Mouse (Mus musculus): ENCODE measurements around the gene Naglu. TPM values are rescaled to one million over a fixed set of nuclear protein-coding genes. Genes with fewer than 3 reads are reported as not detected.

Naglu gene
- total and polyA plus RNA-seq, 2 experiments from 2014 or later: 12.6 to 14.9 TPM

DNA sequence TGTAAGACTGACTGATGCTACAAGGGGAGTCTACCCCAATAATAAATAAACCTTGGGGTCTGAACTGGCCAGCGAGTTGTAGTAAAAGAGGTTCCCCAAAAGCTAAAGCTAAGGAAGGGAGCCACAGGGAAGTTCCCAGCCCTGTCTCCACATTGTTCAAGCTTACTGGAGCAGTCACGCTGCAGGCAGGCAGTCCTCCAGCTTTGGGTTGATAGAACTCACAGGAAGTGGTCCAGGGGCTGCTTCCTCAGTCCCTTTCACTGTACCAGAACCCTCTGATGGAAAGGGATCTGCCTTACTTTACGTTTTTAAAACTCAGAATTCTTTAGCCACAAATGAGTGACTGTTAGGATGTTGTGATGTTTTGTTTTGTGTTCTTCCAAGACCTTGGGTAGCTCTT, 22.3 kb upstream of the Naglu start:
- no peak for ATAC-seq
- peaks cover 93% of the 10 kb centered on the region for H3K36me3 ChIP-seq (ENCODE audit: insufficient read depth)
- WGBS: 89% methylated on average over 3 of the region's 3 CpGs

DNA sequence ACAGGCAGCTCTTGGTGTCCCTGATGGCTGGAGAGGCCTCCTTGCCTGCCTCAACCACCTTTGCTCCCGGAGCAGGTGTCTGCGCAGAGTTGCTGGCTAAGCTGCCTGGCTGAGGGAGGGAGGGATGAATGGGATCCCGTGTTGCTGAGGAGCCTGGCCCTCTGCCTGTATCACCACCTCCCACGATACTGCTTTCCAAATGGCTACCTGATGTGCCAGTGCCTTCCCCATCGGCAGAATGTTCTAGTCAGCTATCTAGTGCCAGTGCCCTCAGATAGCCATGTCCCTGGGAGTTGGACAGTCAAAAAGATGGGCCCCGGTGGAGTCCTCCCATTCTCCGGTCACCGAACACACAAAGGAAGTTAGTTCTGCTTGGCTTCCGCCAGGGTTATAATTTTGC, 19.5 kb upstream of the Naglu start:
- TF ChIP-seq CTCF (IDR thresholded peaks at IDR 0.05; ENCODE audit: low read depth): no peak
- Histone ChIP-seq H3K27ac (ENCODE audit: low read depth, low read length) (no peak overlapping the region), H3K4me1 (ENCODE audit: insufficient read depth) (no peaks in the 10 kb centered on the region), H3K4me2 (ENCODE audit: low read depth) (no peak overlapping the region), H3K36me3 (ENCODE audit: insufficient read depth) (peaks cover 88% of the 10 kb centered on the region), H3K4me3 (ENCODE audit: low read depth, low read length) (no peak overlapping the region), H3K9ac (no peak overlapping the region), H3K9me3 (ENCODE audit: low read length) (no peaks in the 10 kb centered on the region), H3K27me3 (ENCODE audit: insufficient read depth, low read length) (no peaks in the 10 kb centered on the region)
- WGBS: 82% methylated on average over 9 of the region's 9 CpGs
- no peak for ATAC-seq
- no peak for DNase-seq

More for the DNA sequence above, 22.3 kb upstream of the Naglu start:
- no peak overlapping the region for H3K4me2 ChIP-seq (ENCODE audit: low read depth)
- H3K9ac ChIP-seq: no peak overlapping the region
- no peaks in the 10 kb centered on the region for H3K9me3 ChIP-seq (ENCODE audit: low read length)
- no peak overlapping the region for H3K27ac ChIP-seq (ENCODE audit: low read depth, low read length)
- DNase-seq: no peak
- H3K27me3 ChIP-seq (ENCODE audit: insufficient read depth, low read length): no peaks in the 10 kb centered on the region
- no peak for TF ChIP-seq CTCF (IDR thresholded peaks at IDR 0.05; ENCODE audit: low read depth)
- no peak overlapping the region for H3K4me3 ChIP-seq (ENCODE audit: low read depth, low read length)
- H3K4me1 ChIP-seq (ENCODE audit: insufficient read depth): no peaks in the 10 kb centered on the region

DNA sequence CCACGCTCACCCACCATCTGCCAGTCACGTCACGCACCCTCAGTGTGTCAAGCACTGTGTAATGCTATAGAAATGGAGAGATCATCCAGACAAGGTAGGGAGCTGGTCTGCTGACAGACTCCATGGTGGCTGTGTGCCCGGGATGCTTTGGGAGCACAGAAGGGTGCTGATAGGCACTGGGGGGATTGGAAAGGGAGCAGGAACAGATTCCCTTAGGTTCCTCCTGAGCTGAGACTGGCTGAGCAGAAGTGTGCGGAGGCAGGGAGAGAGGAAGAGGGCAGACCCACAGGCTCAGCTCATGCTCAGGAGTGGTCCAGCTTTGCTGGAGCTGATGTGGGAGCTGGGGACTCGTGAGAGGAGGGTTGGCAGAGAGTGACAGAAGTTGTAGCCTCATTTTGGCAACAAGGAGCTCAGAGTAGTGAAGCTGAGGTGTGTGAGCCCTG, 18.7 kb upstream of the Naglu start:
- no peaks in the 10 kb centered on the region for H3K4me1 ChIP-seq (ENCODE audit: insufficient read depth)
- no peak for TF ChIP-seq CTCF (IDR thresholded peaks at IDR 0.05; ENCODE audit: low read depth)
- H3K27me3 ChIP-seq (ENCODE audit: insufficient read depth, low read length): no peaks in the 10 kb centered on the region
- H3K36me3 ChIP-seq (ENCODE audit: insufficient read depth): peaks cover 88% of the 10 kb centered on the region
- no peak overlapping the region for H3K4me3 ChIP-seq (ENCODE audit: low read depth, low read length)
- H3K9me3 ChIP-seq (ENCODE audit: low read length): no peaks in the 10 kb centered on the region
- 81% methylated on average over 6 of the region's 6 CpGs for WGBS
- DNase-seq (no peak), ATAC-seq (no peak)
- H3K9ac ChIP-seq: no peak overlapping the region
- H3K4me2 ChIP-seq (ENCODE audit: low read depth): no peak overlapping the region
- no peak overlapping the region for H3K27ac ChIP-seq (ENCODE audit: low read depth, low read length)

GRCm38 (mm10) chr11:101051617-101052016, 18.2 kb upstream of the Naglu start:
- no peak for ATAC-seq
- 79% methylated on average over 8 of the region's 8 CpGs for WGBS

DNA sequence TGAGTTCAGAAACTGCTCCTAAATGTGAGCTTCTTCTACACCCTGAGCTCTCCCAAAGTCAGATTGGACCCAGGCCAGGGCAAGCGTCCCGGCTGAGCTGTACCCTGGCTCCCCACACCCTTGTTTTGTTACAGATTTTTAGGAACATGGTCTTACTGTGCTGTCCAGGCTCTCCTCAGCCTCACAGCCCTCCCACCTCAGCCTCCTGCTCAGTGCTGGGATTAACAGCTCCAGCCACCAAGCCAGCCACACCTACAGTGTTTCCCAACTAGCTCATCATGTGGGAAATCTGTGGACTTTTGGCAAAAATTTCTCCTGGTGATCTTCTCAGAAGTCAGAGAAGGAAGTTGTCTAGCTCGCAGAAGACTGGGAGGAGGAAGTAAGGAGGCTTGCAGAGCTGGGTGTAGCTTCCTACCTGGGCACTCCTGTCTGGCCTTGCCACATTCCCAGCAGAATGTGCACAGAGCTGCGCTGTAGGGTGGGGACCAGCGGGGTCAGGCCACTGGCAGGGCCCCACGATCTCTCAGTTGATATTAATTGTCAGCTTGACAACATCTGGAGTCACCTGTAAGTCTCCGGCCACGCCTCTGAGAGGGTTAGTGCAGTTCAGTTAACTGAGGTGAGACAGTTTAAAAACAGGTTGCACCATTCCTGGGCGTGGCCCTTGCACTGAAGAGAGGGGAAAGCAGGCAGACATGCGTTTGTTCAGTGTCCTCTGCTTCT, 16.9 kb upstream of the Naglu start:
- H3K9me3 ChIP-seq (ENCODE audit: low read length): no peaks in the 10 kb centered on the region
- no peak for ATAC-seq
- H3K36me3 ChIP-seq (ENCODE audit: insufficient read depth): peaks cover 88% of the 10 kb centered on the region
- no peak overlapping the region for H3K4me2 ChIP-seq (ENCODE audit: low read depth)
- no peak for DNase-seq
- H3K4me1 ChIP-seq (ENCODE audit: insufficient read depth): no peaks in the 10 kb centered on the region
- TF ChIP-seq CTCF (IDR thresholded peaks at IDR 0.05; ENCODE audit: low read depth): no peak
- H3K27ac ChIP-seq (ENCODE audit: low read depth, low read length): no peak overlapping the region
- WGBS: 89% methylated on average over 10 of the region's 10 CpGs
- no peaks in the 10 kb centered on the region for H3K27me3 ChIP-seq (ENCODE audit: insufficient read depth, low read length)
- no peak overlapping the region for H3K9ac ChIP-seq
- no peak overlapping the region for H3K4me3 ChIP-seq (ENCODE audit: low read depth, low read length)

More at GRCm38 (mm10) chr11:101051617-101052016, 18.2 kb upstream of the Naglu start:
- Histone ChIP-seq H3K9me3 (ENCODE audit: low read length) (no peaks in the 10 kb centered on the region), H3K4me2 (ENCODE audit: low read depth) (no peak overlapping the region), H3K27ac (ENCODE audit: low read depth, low read length) (no peak overlapping the region), H3K4me3 (ENCODE audit: low read depth, low read length) (no peak overlapping the region), H3K4me1 (ENCODE audit: insufficient read depth) (no peaks in the 10 kb centered on the region), H3K9ac (no peak overlapping the region), H3K27me3 (ENCODE audit: insufficient read depth, low read length) (no peaks in the 10 kb centered on the region), H3K36me3 (ENCODE audit: insufficient read depth) (peaks cover 88% of the 10 kb centered on the region)
- TF ChIP-seq CTCF (IDR thresholded peaks at IDR 0.05; ENCODE audit: low read depth): no peak
- DNase-seq: no peak

GRCm38 (mm10) chr11:101053974-101054373, 15.8 kb upstream of the Naglu start:
- no peaks in the 10 kb centered on the region for H3K9me3 ChIP-seq (ENCODE audit: low read length)
- no peak overlapping the region for H3K4me2 ChIP-seq (ENCODE audit: low read depth)
- no peak overlapping the region for H3K4me3 ChIP-seq (ENCODE audit: low read depth, low read length)
- peak; percentile 55 for TF ChIP-seq CTCF (IDR thresholded peaks at IDR 0.05; ENCODE audit: low read depth)
- H3K27me3 ChIP-seq (ENCODE audit: insufficient read depth, low read length): no peaks in the 10 kb centered on the region
- H3K36me3 ChIP-seq (ENCODE audit: insufficient read depth): peaks cover 90% of the 10 kb centered on the region
- no peak overlapping the region for H3K27ac ChIP-seq (ENCODE audit: low read depth, low read length)
- ATAC-seq (no peak), DNase-seq (no peak)
- no peak overlapping the region for H3K9ac ChIP-seq
- no peaks in the 10 kb centered on the region for H3K4me1 ChIP-seq (ENCODE audit: insufficient read depth)
- WGBS: 97% methylated on average over 1 of the region's 1 CpGs

DNA sequence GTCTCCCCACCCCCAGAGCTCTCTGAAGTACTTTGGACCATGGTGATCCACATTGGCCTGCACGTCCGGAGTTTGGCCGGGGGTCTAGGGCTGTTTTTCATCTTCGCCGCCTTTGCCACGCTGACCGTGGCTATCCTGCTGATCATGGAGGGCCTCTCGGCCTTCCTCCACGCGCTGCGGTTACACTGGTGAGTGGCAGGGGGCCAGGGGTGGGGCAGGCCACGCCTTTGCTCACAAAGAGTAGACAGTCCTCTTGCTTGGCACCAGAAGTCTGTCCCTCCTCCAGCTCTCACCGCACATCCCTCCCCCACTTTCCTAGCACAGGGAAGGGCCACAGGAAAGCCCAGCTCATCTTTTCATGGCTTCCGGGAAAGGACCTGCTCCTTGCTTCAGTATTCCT, 14.4 kb upstream of the Naglu start:
- peaks cover 86% of the 10 kb centered on the region for H3K36me3 ChIP-seq (ENCODE audit: insufficient read depth)
- H3K9me3 ChIP-seq (ENCODE audit: low read length): no peaks in the 10 kb centered on the region
- DNase-seq: no peak
- H3K4me1 ChIP-seq (ENCODE audit: insufficient read depth): no peaks in the 10 kb centered on the region
- ATAC-seq: no peak
- H3K9ac ChIP-seq: no peak overlapping the region
- no peak overlapping the region for H3K4me2 ChIP-seq (ENCODE audit: low read depth)
- no peaks in the 10 kb centered on the region for H3K27me3 ChIP-seq (ENCODE audit: insufficient read depth, low read length)
- no peak overlapping the region for H3K4me3 ChIP-seq (ENCODE audit: low read depth, low read length)
- no peak for TF ChIP-seq CTCF (IDR thresholded peaks at IDR 0.05; ENCODE audit: low read depth)
- H3K27ac ChIP-seq (ENCODE audit: low read depth, low read length): no peak overlapping the region
- WGBS: 82% methylated on average over 14 of the region's 14 CpGs
